Mouse (Mus musculus) heart, embryonic 11.5 days (tissue): Measurements from ENCODE around the gene Atf1. TPM values are rescaled to one million over a fixed set of nuclear protein-coding genes. Genes with fewer than 3 reads are reported as not detected.
"Not testable (repeated sequence)": the region's sequence is repeated elsewhere in the genome, so short reads cannot be mapped to it uniquely, and the experiment has no call there.

Source experiments
- ATAC-seq: fragments of 200-750 bp; cut with Nextera tagmentation; replicated peaks from 2 replicates; pipeline ENCODE4 v1.8.0; 2017; ENCODE audit warnings: moderate library complexity; ENCODE audit not compliant: insufficient number of reproducible peaks, low FRiP score, low TSS enrichment
- H3K27ac ChIP-seq: fragments of 300-500 bp; sonication (generic); 2 replicates; pipeline ENCODE4 v1.5.1; 2014; ENCODE audit warnings: mild to moderate bottlenecking, low read depth, low read length
- H3K27me3 ChIP-seq: fragments of 300-500 bp; sonication (generic); 2 replicates; pipeline ENCODE4 v1.6.1; 2014; ENCODE audit warnings: mild to moderate bottlenecking, low read length, mixed read lengths; ENCODE audit not compliant: control insufficient read depth, insufficient read depth
- H3K36me3 ChIP-seq: fragments of 300-500 bp; sonication (generic); 2 replicates; pipeline ENCODE4 v1.6.1; 2014; ENCODE audit warnings: mild to moderate bottlenecking, low read length, moderate library complexity, mixed read lengths; ENCODE audit not compliant: control insufficient read depth, insufficient read depth
- H3K4me1 ChIP-seq: fragments of 300-500 bp; sonication (generic); 2 replicates; pipeline ENCODE4 v1.6.1; 2014; ENCODE audit warnings: low read length; ENCODE audit not compliant: control insufficient read depth, insufficient read depth
- H3K4me2 ChIP-seq: fragments of 300-500 bp; sonication (generic); 2 replicates; pipeline ENCODE4 v1.6.1; 2014; ENCODE audit warnings: mild to moderate bottlenecking, moderate library complexity
- H3K4me3 ChIP-seq: fragments of 300-500 bp; sonication (generic); 2 replicates; pipeline ENCODE4 v1.5.1; 2014; ENCODE audit warnings: low read depth, low read length
- H3K9ac ChIP-seq: fragments of 300-500 bp; sonication (generic); 2 replicates; pipeline ENCODE4 v1.6.1; 2014; ENCODE audit warnings: mild to moderate bottlenecking, low read depth, low read length, moderate library complexity
- H3K9me3 ChIP-seq: fragments of 300-500 bp; sonication (generic); replicated peaks from 2 replicates; pipeline ENCODE4 v1.6.1; 2016; ENCODE audit warnings: low read length; ENCODE audit not compliant: control insufficient read depth
- WGBS: fragments of 180-500 bp; shearing (Covaris S2); extraction: QIAGEN DNeasy Blood & Tissue Kit; methylation state at CpG from one replicate; pipeline ENCODE4 v1.1.7; 2014; ENCODE audit not compliant: insufficient replicate concordance; 5-methylcytosine and 5-hydroxymethylcytosine counted together
- polyA plus RNA-seq: library from polyadenylated mRNA; unstranded; fragments of >200 nt; fragmentation: Nextera tagmentation; extraction: Ambion mirVana; gene quantifications from 2 replicates; pipeline ENCODE4 v1.2.1, GENCODE M21; 2014

Gene Atf1
- polyA plus RNA-seq, 1 experiment from 2014 or later: 33.7 TPM

- Histone ChIP-seq H3K4me1 (no peaks in the 10 kb centered on the region), H3K9me3 (no peaks in the 10 kb centered on the region), H3K4me2 (no peak overlapping the region), H3K9ac (no peak overlapping the region), H3K36me3 (peaks cover 38% of the 10 kb centered on the region), H3K27ac (no peak overlapping the region), H3K4me3 (no peak overlapping the region), H3K27me3 (no peaks in the 10 kb centered on the region)
- ATAC-seq: no peak
- WGBS: 93% methylated on average over 7 of the region's 7 CpGs
Observed at GRCm38 (mm10) chr15:100258646-100259425, 31.2 kb downstream of the Atf1 start.

- not testable (repeated sequence) for H3K4me2 ChIP-seq, H3K9me3 ChIP-seq, H3K4me1 ChIP-seq, H3K27me3 ChIP-seq, ATAC-seq, H3K9ac ChIP-seq, H3K4me3 ChIP-seq, H3K27ac ChIP-seq
- peaks cover 25% of the 10 kb centered on the region for H3K36me3 ChIP-seq
- 90% methylated on average over 7 of the region's 7 CpGs for WGBS
Observed at GRCm38 (mm10) chr15:100260351-100260750, 32.7 kb downstream of the Atf1 start.

- ATAC-seq: no peak
- no peaks in the 10 kb centered on the region for H3K4me1 ChIP-seq
- no peak overlapping the region for H3K4me2 ChIP-seq
- peaks cover 11% of the 10 kb centered on the region; the same call in 1 of the 2 replicates for H3K36me3 ChIP-seq
- H3K27ac ChIP-seq: no peak overlapping the region
- no peak overlapping the region for H3K4me3 ChIP-seq
- no peak overlapping the region for H3K9ac ChIP-seq
- H3K9me3 ChIP-seq: no peaks in the 10 kb centered on the region
- 22% methylated on average over 4 of the region's 4 CpGs for WGBS
- no peaks in the 10 kb centered on the region for H3K27me3 ChIP-seq
Observed at GRCm38 (mm10) chr15:100263246-100263905, 35.8 kb downstream of the Atf1 start.

GRCm38 (mm10) chr15:100265586-100266325, 38.1 kb downstream of the Atf1 start:
- Histone ChIP-seq H3K4me2 (no peak overlapping the region), H3K27ac (no peak overlapping the region), H3K9me3 (no peaks in the 10 kb centered on the region), H3K4me3 (no peak overlapping the region), H3K36me3 (0 out of 2 replicates have a peak, but pooled peaks cover 2% of the 10 kb centered on the region), H3K27me3 (0 out of 2 replicates have a peak, but pooled peaks cover 5% of the 10 kb centered on the region), H3K9ac (no peak overlapping the region), H3K4me1 (no peaks in the 10 kb centered on the region)
- 77% methylated on average over 4 of the region's 5 CpGs for WGBS
- ATAC-seq: no peak

- H3K36me3 ChIP-seq: no peaks in the 10 kb centered on the region
- no peak overlapping the region for H3K4me2 ChIP-seq
- H3K9ac ChIP-seq: no peak overlapping the region
- H3K4me3 ChIP-seq: no peak overlapping the region
- H3K4me1 ChIP-seq: no peaks in the 10 kb centered on the region
- H3K9me3 ChIP-seq: no peaks in the 10 kb centered on the region
- WGBS: 58% methylated on average over 2 of the region's 2 CpGs
- H3K27me3 ChIP-seq: 0 out of 2 replicates have a peak, but pooled peaks cover 5% of the 10 kb centered on the region
- no peak for ATAC-seq
- no peak overlapping the region for H3K27ac ChIP-seq
Observed at GRCm38 (mm10) chr15:100268916-100269315, 41.3 kb downstream of the Atf1 start.

GRCm38 (mm10) chr15:100269776-100270175, 42.2 kb downstream of the Atf1 start:
- H3K27me3 ChIP-seq: 0 out of 2 replicates have a peak, but pooled peaks cover 5% of the 10 kb centered on the region
- H3K9me3 ChIP-seq: no peaks in the 10 kb centered on the region
- no peak overlapping the region for H3K4me2 ChIP-seq
- no peak for ATAC-seq
- no peak overlapping the region for H3K9ac ChIP-seq
- no peaks in the 10 kb centered on the region for H3K36me3 ChIP-seq
- H3K4me1 ChIP-seq: no peaks in the 10 kb centered on the region
- H3K27ac ChIP-seq: no peak overlapping the region
- H3K4me3 ChIP-seq: no peak overlapping the region
- WGBS: 14% methylated on average over 9 of the region's 9 CpGs

- H3K4me2 ChIP-seq, H3K36me3 ChIP-seq, H3K4me1 ChIP-seq, H3K9ac ChIP-seq, H3K27ac ChIP-seq, H3K9me3 ChIP-seq, ATAC-seq, H3K4me3 ChIP-seq, H3K27me3 ChIP-seq: not testable (repeated sequence)
- WGBS: 26% methylated on average over 7 of the region's 7 CpGs
Observed at GRCm38 (mm10) chr15:100270609-100271008, 43.0 kb downstream of the Atf1 start.

GRCm38 (mm10) chr15:100271411-100271810, 43.8 kb downstream of the Atf1 start:
- Histone ChIP-seq H3K36me3 (no peaks in the 10 kb centered on the region), H3K9ac (no peak overlapping the region), H3K9me3 (no peaks in the 10 kb centered on the region), H3K4me2 (no peak overlapping the region), H3K4me1 (no peaks in the 10 kb centered on the region), H3K4me3 (no peak overlapping the region), H3K27ac (no peak overlapping the region), H3K27me3 (0 out of 2 replicates have a peak, but pooled peaks cover 5% of the 10 kb centered on the region)
- ATAC-seq: no peak
- whole genome bisulfite sequencing: 65% methylated on average over 14 of the region's 14 CpGs
